Mouse (Mus musculus): Measurements from ENCODE around the gene Pter. TPM values are rescaled to one million over a fixed set of nuclear protein-coding genes. Genes with fewer than 3 reads are reported as not detected.
A peak's percentile ranks its signal among the peaks of the same experiment; 100 is the strongest.

Gene Pter
- polyA plus RNA-seq (2014; fragmentation: Nextera tagmentation; extraction: Ambion mirVana): 16.8 and 19.7 TPM in 2 replicates

DNA sequence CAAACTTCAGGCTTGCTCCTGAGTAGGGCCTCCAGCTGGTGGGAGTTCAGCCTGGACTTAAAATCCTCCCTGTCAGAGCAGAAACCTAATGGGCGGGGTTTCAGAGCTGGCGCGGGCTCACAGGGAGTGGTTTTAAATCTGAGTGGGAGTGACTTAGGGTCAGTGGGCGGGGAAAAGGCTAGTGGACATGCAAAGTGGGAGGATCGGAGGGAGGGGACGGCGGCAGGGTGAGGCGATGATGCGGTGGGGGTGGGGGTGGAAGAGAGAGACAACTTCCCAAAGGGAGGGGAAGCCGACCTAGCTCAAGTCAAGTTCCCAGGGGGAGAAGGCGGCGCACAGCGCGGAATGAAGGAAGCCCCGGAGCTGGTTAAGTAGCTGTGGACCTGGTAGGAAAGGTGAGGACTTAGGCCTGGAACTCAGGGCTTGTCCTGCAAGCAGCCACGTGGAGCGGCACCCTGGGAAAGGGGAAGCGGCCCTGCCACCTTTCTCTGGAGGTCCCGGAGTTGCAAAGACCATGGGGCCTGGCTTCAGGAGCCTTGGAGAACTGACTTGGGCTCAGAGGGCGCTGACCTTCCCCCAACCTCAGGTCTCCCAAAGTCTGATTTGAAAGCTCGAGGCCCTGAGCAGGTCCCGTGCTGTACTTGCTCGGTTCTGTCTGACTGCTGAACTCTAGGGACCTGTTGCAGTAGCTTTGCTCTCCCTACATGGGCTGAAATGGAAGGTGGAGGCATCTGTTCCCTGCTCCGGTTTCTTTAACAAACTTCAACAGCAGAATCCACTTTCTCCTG is at the start of gene Pter:
Pter (plus strand) TSS at position 238 of the 788 bp plus-strand sequence.
- TF ChIP-seq CTCF (IDR thresholded peaks at IDR 0.05; ENCODE audit: low read depth): no peak
- ATAC-seq (ENCODE audit: insufficient read depth): peak; percentile 97
- H3K9ac ChIP-seq: peak within 1 kb of the TSS; percentile 60
- no peaks in the 10 kb centered on the region for H3K9me3 ChIP-seq (ENCODE audit: low read depth, low read length)
- H3K4me1 ChIP-seq (ENCODE audit: insufficient read depth): no peaks in the 10 kb centered on the region
- peak within 1 kb of the TSS; percentile 79 for H3K4me2 ChIP-seq
- WGBS: under 1% methylated on average over 24 of the region's 24 CpGs
- peak; percentile 98 for DNase-seq
- no peaks in the 10 kb centered on the region for H3K27me3 ChIP-seq (ENCODE audit: insufficient read depth, low read length)
- peak within 1 kb of the TSS; percentile 58 for H3K4me3 ChIP-seq (ENCODE audit: low read depth, low read length)
- peak within 1 kb of the TSS; percentile 44 for H3K27ac ChIP-seq (ENCODE audit: low read depth)
- no peaks in the 10 kb centered on the region for H3K36me3 ChIP-seq (ENCODE audit: insufficient read depth)

DNA sequence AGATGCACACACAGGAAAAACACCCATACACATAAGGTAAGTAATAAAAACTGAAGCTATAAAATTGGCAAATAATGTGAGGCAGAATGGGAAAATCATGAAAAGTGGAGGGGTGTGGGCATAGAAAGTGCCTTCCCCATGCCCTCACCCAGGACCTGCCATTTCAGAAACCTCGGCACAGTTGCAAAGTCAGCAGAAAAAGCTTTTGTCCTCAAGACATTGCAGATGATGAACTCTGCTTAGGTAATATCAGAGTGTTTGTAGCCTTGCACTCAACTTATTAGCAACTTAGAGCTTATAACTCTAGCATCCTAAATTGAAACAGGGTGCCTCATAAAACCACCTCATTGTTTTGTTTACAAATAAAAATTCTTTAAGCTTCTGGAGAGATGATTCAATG is 49.6 kb upstream of the Pter start:
- no peak for TF ChIP-seq CTCF (IDR thresholded peaks at IDR 0.05; ENCODE audit: low read depth)
- H3K4me3 ChIP-seq (ENCODE audit: low read depth, low read length): no peak overlapping the region
- DNase-seq (no peak), ATAC-seq (ENCODE audit: insufficient read depth) (no peak)
- 69% methylated on average over 1 of the region's 1 CpGs for WGBS
- no peaks in the 10 kb centered on the region for H3K9me3 ChIP-seq (ENCODE audit: low read depth, low read length)
- no peak overlapping the region for H3K27ac ChIP-seq (ENCODE audit: low read depth)
- no peak overlapping the region for H3K4me2 ChIP-seq
- H3K27me3 ChIP-seq (ENCODE audit: insufficient read depth, low read length): no peaks in the 10 kb centered on the region
- H3K36me3 ChIP-seq (ENCODE audit: insufficient read depth): no peaks in the 10 kb centered on the region
- no peak overlapping the region for H3K9ac ChIP-seq
- no peaks in the 10 kb centered on the region for H3K4me1 ChIP-seq (ENCODE audit: insufficient read depth)

DNA sequence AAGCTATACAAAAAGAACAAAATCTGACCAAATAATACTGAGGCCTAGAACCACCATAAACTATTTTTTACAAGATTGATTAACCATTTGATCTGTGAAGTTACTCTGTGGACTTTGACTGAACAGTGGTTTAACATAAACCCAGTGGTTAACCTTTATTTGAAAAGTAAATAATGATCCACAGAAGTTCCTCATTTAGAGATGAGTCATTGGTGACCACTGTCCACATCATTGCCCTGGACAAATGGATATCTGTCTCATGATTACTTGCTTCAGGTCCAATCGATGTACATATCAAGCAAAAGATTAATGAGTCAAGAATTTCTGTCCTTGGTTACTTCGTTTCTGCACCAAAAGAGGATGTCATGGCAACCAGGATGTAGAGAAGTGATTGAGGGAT is 44.3 kb upstream of the Pter start:
- Histone ChIP-seq H3K9ac (no peak overlapping the region), H3K4me3 (ENCODE audit: low read depth, low read length) (no peak overlapping the region), H3K4me1 (ENCODE audit: insufficient read depth) (no peaks in the 10 kb centered on the region), H3K27ac (ENCODE audit: low read depth) (no peak overlapping the region), H3K27me3 (ENCODE audit: insufficient read depth, low read length) (no peaks in the 10 kb centered on the region), H3K36me3 (ENCODE audit: insufficient read depth) (no peaks in the 10 kb centered on the region), H3K4me2 (no peak overlapping the region), H3K9me3 (ENCODE audit: low read depth, low read length) (no peaks in the 10 kb centered on the region)
- 62% methylated on average over 2 of the region's 2 CpGs for WGBS
- TF ChIP-seq CTCF (IDR thresholded peaks at IDR 0.05; ENCODE audit: low read depth): no peak
- ATAC-seq (ENCODE audit: insufficient read depth) (no peak), DNase-seq (no peak)

- WGBS: 72% methylated on average over 1 of the region's 1 CpGs
- H3K4me1 ChIP-seq (ENCODE audit: insufficient read depth): no peaks in the 10 kb centered on the region
- H3K27me3 ChIP-seq (ENCODE audit: insufficient read depth, low read length): no peaks in the 10 kb centered on the region
- H3K27ac ChIP-seq (ENCODE audit: low read depth): no peak overlapping the region
- H3K9me3 ChIP-seq (ENCODE audit: low read depth, low read length): no peaks in the 10 kb centered on the region
- DNase-seq: no peak
- no peak for TF ChIP-seq CTCF (IDR thresholded peaks at IDR 0.05; ENCODE audit: low read depth)
- H3K36me3 ChIP-seq (ENCODE audit: insufficient read depth): no peaks in the 10 kb centered on the region
- H3K9ac ChIP-seq: no peak overlapping the region
- H3K4me3 ChIP-seq (ENCODE audit: low read depth, low read length): no peak overlapping the region
- ATAC-seq (ENCODE audit: insufficient read depth): no peak
- H3K4me2 ChIP-seq: no peak overlapping the region
Observed at GRCm38 (mm10) chr2:12881009-12881408, 42.8 kb upstream of the Pter start.

DNA sequence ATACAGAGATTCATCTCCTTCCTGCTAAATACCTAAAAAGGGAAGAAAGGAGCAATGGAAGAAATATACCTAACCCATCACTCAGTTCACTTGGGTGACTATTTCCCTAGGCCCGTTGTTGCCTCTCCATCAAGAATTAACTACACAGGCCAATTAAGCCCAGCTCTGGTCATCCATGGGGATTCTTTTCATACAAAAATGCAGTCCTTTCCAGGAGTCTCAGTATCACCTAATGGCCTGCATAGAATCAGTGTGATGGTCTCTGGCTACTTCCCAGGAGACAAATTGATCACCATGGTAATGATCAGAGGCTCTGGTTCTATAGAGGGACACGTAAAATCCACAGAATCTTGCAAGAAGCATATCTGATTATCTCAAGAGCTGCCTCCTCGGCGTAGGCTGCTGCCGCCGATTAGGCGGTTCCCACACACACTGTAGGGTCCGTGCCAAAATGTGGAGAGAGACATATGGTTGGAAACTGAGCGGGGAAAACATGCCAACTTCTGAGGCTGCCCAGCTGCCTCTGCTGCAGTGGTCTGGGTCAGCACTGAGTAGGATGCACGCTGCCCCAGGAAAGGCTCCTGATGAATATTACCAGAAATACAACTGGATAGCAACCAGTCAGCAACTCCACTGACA is 40.4 kb upstream of the Pter start:
- no peaks in the 10 kb centered on the region for H3K27me3 ChIP-seq (ENCODE audit: insufficient read depth, low read length)
- H3K36me3 ChIP-seq (ENCODE audit: insufficient read depth): no peaks in the 10 kb centered on the region
- no peak overlapping the region for H3K27ac ChIP-seq (ENCODE audit: low read depth)
- H3K4me1 ChIP-seq (ENCODE audit: insufficient read depth): no peaks in the 10 kb centered on the region
- H3K9me3 ChIP-seq (ENCODE audit: low read depth, low read length): no peaks in the 10 kb centered on the region
- no peak for TF ChIP-seq CTCF (IDR thresholded peaks at IDR 0.05; ENCODE audit: low read depth)
- DNase-seq (peak; percentile 55), ATAC-seq (ENCODE audit: insufficient read depth) (peak; percentile 82; the same call in 1 of the 2 replicates)
- WGBS: 68% methylated on average over 10 of the region's 10 CpGs
- H3K9ac ChIP-seq: no peak overlapping the region
- no peak overlapping the region for H3K4me2 ChIP-seq
- H3K4me3 ChIP-seq (ENCODE audit: low read depth, low read length): no peak overlapping the region

DNA sequence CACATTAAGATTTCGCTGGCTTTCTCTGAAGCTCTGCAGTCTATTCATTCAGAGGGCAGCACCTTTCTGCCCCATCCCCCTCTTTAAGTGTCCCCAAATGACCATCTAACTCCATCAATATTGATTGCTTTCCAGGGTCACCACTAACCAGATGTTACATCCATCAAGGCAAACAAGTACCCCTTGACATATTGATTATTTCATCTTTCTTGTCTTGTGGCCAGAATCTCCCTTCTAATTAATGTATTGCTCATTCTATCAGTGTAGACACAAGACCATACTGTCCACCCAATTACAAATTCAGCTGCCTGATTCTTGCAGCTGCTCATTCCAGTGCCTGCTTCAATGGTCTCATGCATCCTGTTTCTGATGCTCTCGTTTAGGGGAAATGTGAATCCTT is 36.8 kb upstream of the Pter start:
- Histone ChIP-seq H3K4me2 (no peak overlapping the region), H3K27me3 (ENCODE audit: insufficient read depth, low read length) (no peaks in the 10 kb centered on the region), H3K4me3 (ENCODE audit: low read depth, low read length) (no peak overlapping the region), H3K9ac (no peak overlapping the region), H3K9me3 (ENCODE audit: low read depth, low read length) (no peaks in the 10 kb centered on the region), H3K27ac (ENCODE audit: low read depth) (no peak overlapping the region), H3K36me3 (ENCODE audit: insufficient read depth) (no peaks in the 10 kb centered on the region), H3K4me1 (ENCODE audit: insufficient read depth) (no peaks in the 10 kb centered on the region)
- 41% methylated on average over 2 of the region's 2 CpGs for WGBS
- no peak for TF ChIP-seq CTCF (IDR thresholded peaks at IDR 0.05; ENCODE audit: low read depth)
- DNase-seq (no peak), ATAC-seq (ENCODE audit: insufficient read depth) (no peak)

DNA sequence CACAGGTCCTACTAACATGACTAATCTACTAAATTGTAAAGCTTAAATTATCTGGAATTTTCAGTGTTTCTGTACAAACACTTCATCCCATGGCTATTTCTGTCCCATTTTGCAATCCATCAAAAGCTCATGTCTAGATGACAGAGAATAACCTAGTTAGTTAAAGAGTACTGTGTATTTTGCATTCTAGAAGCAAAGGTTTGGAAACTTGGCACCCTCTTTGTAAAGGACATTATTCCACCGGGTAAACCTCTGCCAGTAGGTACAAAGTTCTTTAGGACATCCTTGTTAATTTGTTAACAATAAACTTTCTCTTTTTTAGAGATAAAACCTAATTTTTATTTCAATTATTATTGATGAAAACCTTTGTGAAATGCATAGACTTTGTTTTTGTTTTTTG is 18.1 kb upstream of the Pter start:
- TF ChIP-seq CTCF (IDR thresholded peaks at IDR 0.05; ENCODE audit: low read depth): no peak
- H3K27me3 ChIP-seq (ENCODE audit: insufficient read depth, low read length): no peaks in the 10 kb centered on the region
- H3K4me2 ChIP-seq: no peak overlapping the region
- H3K9ac ChIP-seq: no peak overlapping the region
- WGBS: 76% methylated on average over 1 of the region's 1 CpGs
- H3K9me3 ChIP-seq (ENCODE audit: low read depth, low read length): no peaks in the 10 kb centered on the region
- no peak for DNase-seq
- no peak overlapping the region for H3K4me3 ChIP-seq (ENCODE audit: low read depth, low read length)
- H3K27ac ChIP-seq (ENCODE audit: low read depth): no peak overlapping the region
- ATAC-seq (ENCODE audit: insufficient read depth): no peak
- H3K4me1 ChIP-seq (ENCODE audit: insufficient read depth): no peaks in the 10 kb centered on the region
- H3K36me3 ChIP-seq (ENCODE audit: insufficient read depth): no peaks in the 10 kb centered on the region
